Mouse (Mus musculus): ENCODE results near the gene Gm5767.

DNA sequence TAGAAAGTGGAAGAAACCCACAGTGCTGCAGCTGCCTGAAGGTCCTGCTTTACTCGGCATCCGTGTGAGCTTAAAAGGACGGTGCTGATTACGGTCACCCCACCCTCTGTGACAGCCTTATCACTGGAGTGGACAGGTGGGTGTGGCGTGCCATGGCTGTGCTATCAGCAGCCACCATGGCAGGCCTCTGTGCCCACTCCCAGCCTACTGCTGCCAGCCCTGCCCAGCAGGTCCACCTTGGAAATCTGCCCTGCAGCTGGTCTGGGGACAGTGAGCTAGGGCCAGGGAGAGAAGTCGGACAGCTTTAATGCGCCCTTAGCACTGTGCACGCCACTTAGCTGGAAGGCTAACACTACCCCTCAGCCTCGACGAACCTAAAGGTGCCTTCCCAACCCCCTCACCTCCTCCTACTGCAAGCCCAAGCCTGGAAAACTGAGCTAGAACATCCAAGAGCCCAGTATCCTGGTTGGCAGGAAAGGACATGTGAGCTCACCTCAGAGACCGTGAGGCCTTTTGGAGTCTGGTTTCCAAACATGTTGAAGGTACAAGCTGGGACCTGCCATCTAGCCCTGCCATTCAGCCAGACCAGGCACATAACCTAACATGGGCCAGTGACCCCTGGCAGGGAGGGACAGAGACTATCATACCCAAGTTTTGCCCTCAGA is 6.4 kb downstream of the Gm5767 start:
- TF ChIP-seq CTCF (conservative IDR thresholded peaks at IDR 0.05; ENCODE audit: insufficient read depth, insufficient read length, low read depth, low read length) (no peak), POLR2A (IDR thresholded peaks at IDR 0.05; ENCODE audit: low read depth, low read length) (no peak)
